Mouse (Mus musculus) myocyte (in vitro differentiated cells): ENCODE results near the gene Gm6588.

ENCODE experiments used
- POLR2A ChIP-seq: IDR thresholded peaks from one replicate; pipeline ENCODE4 v1.6.1; 2011; ENCODE audit warnings: low read depth, mild to moderate bottlenecking, control low read depth, moderate library complexity; ENCODE audit not compliant: insufficient read length
- POLR2AphosphoS2 ChIP-seq: IDR thresholded peaks from one replicate; pipeline ENCODE4 v1.6.1; 2011; ENCODE audit warnings: low read depth, control low read depth; ENCODE audit not compliant: insufficient read length

DNA sequence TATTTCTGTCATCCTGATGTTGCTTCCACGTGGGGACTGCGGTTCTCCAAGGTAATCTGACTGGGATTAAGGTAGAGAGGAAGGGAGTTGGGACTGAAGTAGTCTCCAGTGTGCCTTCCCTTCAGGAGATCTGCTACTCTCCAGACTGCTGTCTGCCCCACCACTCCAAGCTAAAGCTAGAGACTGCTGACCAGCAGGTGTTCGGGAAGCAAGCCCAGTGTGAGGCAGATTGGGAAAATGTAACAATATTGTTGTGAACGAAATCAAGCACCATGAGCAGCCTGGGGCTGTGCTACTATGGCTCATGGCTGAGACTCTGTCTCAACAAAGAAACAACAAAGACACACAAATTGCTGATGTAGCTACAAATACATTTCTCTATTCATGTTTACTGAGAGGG is 31.2 kb upstream of the Gm6588 start:
- TF ChIP-seq POLR2AphosphoS2 (no peak), POLR2A (no peak)
